Mouse (Mus musculus): ENCODE data around the gene Kcnf1. TPM values are rescaled to one million over a fixed set of nuclear protein-coding genes. Genes with fewer than 3 reads are reported as not detected.

Kcnf1 gene
- 0.59 and 0.70 TPM in 2 replicates for polyA plus RNA-seq (2015; fragmentation: Nextera tagmentation; extraction: Ambion mirVana)

DNA sequence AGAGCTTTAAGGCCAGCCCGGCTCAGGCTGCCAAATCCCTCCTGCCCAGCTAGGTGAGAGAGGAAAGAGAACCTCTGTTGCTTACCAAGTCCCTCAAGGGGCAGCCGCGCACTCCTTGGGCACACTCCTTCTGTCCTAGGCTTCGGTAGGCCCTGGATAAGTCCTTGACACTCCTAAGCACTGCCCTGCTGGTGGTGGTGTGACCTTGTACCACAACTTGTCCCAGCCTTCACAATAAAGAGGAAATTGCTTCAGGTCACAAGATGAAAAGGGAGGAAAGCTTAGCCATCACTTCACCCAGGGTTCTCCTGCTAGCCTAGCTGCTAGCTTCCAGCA, at the start of gene Kcnf1:
Gene Kcnf1 (minus strand): TSS at position 132 of the 336 bp plus-strand sequence.
- DNase-seq (ENCODE audit: low spot score), result no peak
- ATAC-seq (ENCODE audit: low FRiP score, low TSS enrichment), result peak; percentile 6; the same call in 1 of the 2 replicates
- Histone ChIP-seq H3K27me3 (ENCODE audit: control insufficient read depth, insufficient read depth, low read length) (no peaks in the 10 kb centered on the region), H3K4me3 (ENCODE audit: low read depth, low read length) (peak within 1 kb of the TSS; percentile 45), H3K4me2 (replicated peaks; ENCODE audit: low read depth) (peak within 1 kb of the TSS; percentile 84), H3K9ac (ENCODE audit: low read length) (peak within 1 kb of the TSS; percentile 18; the same call in 1 of the 2 replicates), H3K4me1 (replicated peaks; ENCODE audit: control insufficient read depth, insufficient read depth) (0 out of 2 replicates have a peak, but pooled peaks cover 2% of the 10 kb centered on the region), H3K9me3 (ENCODE audit: control insufficient read depth, low read length) (no peaks in the 10 kb centered on the region), H3K27ac (replicated peaks) (no peak within 1 kb of the TSS), H3K36me3 (ENCODE audit: control insufficient read depth, insufficient read depth, low read length) (no peaks in the 10 kb centered on the region)
- TF ChIP-seq CTCF (IDR thresholded peaks at IDR 0.05; ENCODE audit: low read depth), result no peak
- no peak for TF ChIP-seq EP300 (optimal IDR thresholded peaks at IDR 0.05)
- 46% methylated on average over 4 of the region's 4 CpGs for WGBS

DNA sequence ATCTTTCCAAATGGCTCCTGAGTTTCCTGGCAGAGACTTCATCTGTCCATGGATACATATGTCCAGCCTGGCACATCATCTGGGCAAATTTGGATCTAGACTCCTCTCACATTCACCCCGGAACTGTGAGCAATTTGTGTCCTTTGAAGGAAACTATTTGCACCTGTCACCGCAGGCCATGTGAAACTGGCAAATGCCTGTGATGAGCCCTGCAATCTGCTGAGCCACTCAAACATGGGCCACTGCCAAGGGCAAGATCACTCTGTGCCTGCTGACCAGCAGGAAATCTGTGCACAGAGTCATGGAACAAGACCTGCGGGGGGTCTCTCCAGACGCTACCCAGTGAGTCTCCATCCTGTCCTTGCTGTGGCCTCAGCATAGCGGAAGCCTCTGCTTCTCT, 48.3 kb upstream of the Kcnf1 start:
- WGBS, result 82% methylated on average over 5 of the region's 5 CpGs
- TF ChIP-seq EP300 (optimal IDR thresholded peaks at IDR 0.05) (no peak), CTCF (IDR thresholded peaks at IDR 0.05; ENCODE audit: low read depth) (no peak)
- Histone ChIP-seq H3K9me3 (ENCODE audit: control insufficient read depth, low read length) (no peaks in the 10 kb centered on the region), H3K4me3 (ENCODE audit: low read depth, low read length) (no peak overlapping the region), H3K27me3 (ENCODE audit: control insufficient read depth, insufficient read depth, low read length) (no peaks in the 10 kb centered on the region), H3K36me3 (ENCODE audit: control insufficient read depth, insufficient read depth, low read length) (no peaks in the 10 kb centered on the region), H3K27ac (replicated peaks) (no peak overlapping the region), H3K9ac (ENCODE audit: low read length) (no peak overlapping the region), H3K4me2 (replicated peaks; ENCODE audit: low read depth) (no peak overlapping the region), H3K4me1 (replicated peaks; ENCODE audit: control insufficient read depth, insufficient read depth) (no peaks in the 10 kb centered on the region)
- DNase-seq (ENCODE audit: low spot score), result no peak
- ATAC-seq (ENCODE audit: low FRiP score, low TSS enrichment), result no peak

- DNase-seq (ENCODE audit: low spot score) (no peak), ATAC-seq (ENCODE audit: low FRiP score, low TSS enrichment) (no peak)
- Histone ChIP-seq H3K9me3 (ENCODE audit: control insufficient read depth, low read length) (no peaks in the 10 kb centered on the region), H3K4me2 (replicated peaks; ENCODE audit: low read depth) (no peak overlapping the region), H3K4me3 (ENCODE audit: low read depth, low read length) (no peak overlapping the region), H3K27ac (replicated peaks) (no peak overlapping the region), H3K27me3 (ENCODE audit: control insufficient read depth, insufficient read depth, low read length) (no peaks in the 10 kb centered on the region), H3K9ac (ENCODE audit: low read length) (no peak overlapping the region), H3K36me3 (ENCODE audit: control insufficient read depth, insufficient read depth, low read length) (no peaks in the 10 kb centered on the region), H3K4me1 (replicated peaks; ENCODE audit: control insufficient read depth, insufficient read depth) (no peaks in the 10 kb centered on the region)
- WGBS, result 68% methylated on average over 3 of the region's 3 CpGs
- TF ChIP-seq EP300 (optimal IDR thresholded peaks at IDR 0.05) (no peak), CTCF (IDR thresholded peaks at IDR 0.05; ENCODE audit: low read depth) (no peak)
Measured at GRCm38 (mm10) chr12:17223050-17223449, 46.4 kb upstream of the Kcnf1 start.

- H3K9me3 ChIP-seq (ENCODE audit: control insufficient read depth, low read length), result no peaks in the 10 kb centered on the region
- DNase-seq (ENCODE audit: low spot score) (peak; percentile 24), ATAC-seq (ENCODE audit: low FRiP score, low TSS enrichment) (no peak)
- no peak overlapping the region for H3K4me3 ChIP-seq (ENCODE audit: low read depth, low read length)
- no peaks in the 10 kb centered on the region for H3K4me1 ChIP-seq (replicated peaks; ENCODE audit: control insufficient read depth, insufficient read depth)
- H3K36me3 ChIP-seq (ENCODE audit: control insufficient read depth, insufficient read depth, low read length), result no peaks in the 10 kb centered on the region
- H3K27ac ChIP-seq (replicated peaks), result no peak overlapping the region
- H3K4me2 ChIP-seq (replicated peaks; ENCODE audit: low read depth), result no peak overlapping the region
- TF ChIP-seq CTCF (IDR thresholded peaks at IDR 0.05; ENCODE audit: low read depth) (peak; percentile 77), EP300 (optimal IDR thresholded peaks at IDR 0.05) (no peak)
- 42% methylated on average over 5 of the region's 5 CpGs for WGBS
- H3K9ac ChIP-seq (ENCODE audit: low read length), result no peak overlapping the region
- no peaks in the 10 kb centered on the region for H3K27me3 ChIP-seq (ENCODE audit: control insufficient read depth, insufficient read depth, low read length)
Measured at GRCm38 (mm10) chr12:17221891-17222428, 45.3 kb upstream of the Kcnf1 start.

- no peak overlapping the region for H3K4me3 ChIP-seq (ENCODE audit: low read depth, low read length)
- H3K27ac ChIP-seq (replicated peaks), result no peak overlapping the region
- no peaks in the 10 kb centered on the region for H3K27me3 ChIP-seq (ENCODE audit: control insufficient read depth, insufficient read depth, low read length)
- no peak overlapping the region for H3K4me2 ChIP-seq (replicated peaks; ENCODE audit: low read depth)
- H3K36me3 ChIP-seq (ENCODE audit: control insufficient read depth, insufficient read depth, low read length), result no peaks in the 10 kb centered on the region
- H3K9ac ChIP-seq (ENCODE audit: low read length), result no peak overlapping the region
- no peaks in the 10 kb centered on the region for H3K4me1 ChIP-seq (replicated peaks; ENCODE audit: control insufficient read depth, insufficient read depth)
- 55% methylated on average over 5 of the region's 5 CpGs for WGBS
- no peaks in the 10 kb centered on the region for H3K9me3 ChIP-seq (ENCODE audit: control insufficient read depth, low read length)
- DNase-seq (ENCODE audit: low spot score) (no peak), ATAC-seq (ENCODE audit: low FRiP score, low TSS enrichment) (peak; percentile 56; the same call in 1 of the 2 replicates)
- TF ChIP-seq EP300 (optimal IDR thresholded peaks at IDR 0.05), result no peak
- no peak for TF ChIP-seq CTCF (IDR thresholded peaks at IDR 0.05; ENCODE audit: low read depth)
Measured at GRCm38 (mm10) chr12:17220631-17221030, 43.9 kb upstream of the Kcnf1 start.

DNA sequence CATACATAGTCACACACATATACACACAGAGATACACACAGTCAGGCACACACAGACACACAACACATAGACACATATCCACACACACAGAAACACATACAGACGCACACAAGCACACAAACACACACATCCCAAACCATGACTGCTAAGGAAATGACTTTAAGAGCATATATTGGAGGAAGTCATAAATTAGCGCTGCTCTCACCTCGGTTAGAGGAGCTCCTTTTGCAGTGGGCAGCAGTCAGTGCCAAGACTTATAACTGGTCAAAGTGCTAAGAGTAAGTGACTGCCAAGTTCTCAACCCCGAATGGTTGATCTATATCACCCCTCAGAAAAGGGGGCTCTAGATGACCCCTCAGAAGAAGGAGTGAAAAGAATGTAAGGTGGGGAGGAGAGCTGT, 42.4 kb upstream of the Kcnf1 start:
- ATAC-seq (ENCODE audit: low FRiP score, low TSS enrichment) (no peak), DNase-seq (ENCODE audit: low spot score) (no peak)
- Histone ChIP-seq H3K4me2 (replicated peaks; ENCODE audit: low read depth) (no peak overlapping the region), H3K9ac (ENCODE audit: low read length) (no peak overlapping the region), H3K36me3 (ENCODE audit: control insufficient read depth, insufficient read depth, low read length) (no peaks in the 10 kb centered on the region), H3K27ac (replicated peaks) (no peak overlapping the region), H3K27me3 (ENCODE audit: control insufficient read depth, insufficient read depth, low read length) (no peaks in the 10 kb centered on the region), H3K9me3 (ENCODE audit: control insufficient read depth, low read length) (no peaks in the 10 kb centered on the region), H3K4me3 (ENCODE audit: low read depth, low read length) (no peak overlapping the region), H3K4me1 (replicated peaks; ENCODE audit: control insufficient read depth, insufficient read depth) (no peaks in the 10 kb centered on the region)
- 61% methylated on average over 4 of the region's 4 CpGs for WGBS
- TF ChIP-seq CTCF (IDR thresholded peaks at IDR 0.05; ENCODE audit: low read depth) (no peak), EP300 (optimal IDR thresholded peaks at IDR 0.05) (no peak)

Data from stomach, postnatal 0 days (tissue).